Mouse (Mus musculus) embryonic facial prominence, embryonic 13.5 days (tissue): Measurements from ENCODE around the gene Dennd4a. TPM values are rescaled to one million over a fixed set of nuclear protein-coding genes. Genes with fewer than 3 reads are reported as not detected.

ENCODE experiments used
- ATAC-seq: fragments of 200-750 bp; cut with Nextera tagmentation; 2 replicates; pipeline ENCODE4 v1.8.0; 2017; ENCODE audit warnings: low read depth; ENCODE audit not compliant: insufficient number of reproducible peaks, insufficient read depth, low FRiP score, low TSS enrichment
- H3K27ac ChIP-seq: fragments of 300-500 bp; sonication (generic); 2 replicates; pipeline ENCODE4 v1.5.1; 2015; ENCODE audit warnings: moderate library complexity, mild to moderate bottlenecking, inconsistent platforms
- H3K27me3 ChIP-seq: fragments of 300-500 bp; sonication (generic); 2 replicates; pipeline ENCODE4 v1.6.1; 2015; ENCODE audit warnings: mild to moderate bottlenecking, inconsistent platforms
- H3K36me3 ChIP-seq: fragments of 300-500 bp; sonication (generic); 2 replicates; pipeline ENCODE4 v1.6.1; 2015; ENCODE audit warnings: mild to moderate bottlenecking, inconsistent platforms
- H3K4me1 ChIP-seq: fragments of 300-500 bp; sonication (generic); 2 replicates; pipeline ENCODE4 v1.6.1; 2015; ENCODE audit warnings: inconsistent platforms
- H3K4me2 ChIP-seq: fragments of 300-500 bp; sonication (generic); 2 replicates; pipeline ENCODE4 v1.6.1; 2015; ENCODE audit warnings: moderate library complexity, mild to moderate bottlenecking, inconsistent platforms
- H3K4me3 ChIP-seq: fragments of 300-500 bp; sonication (generic); 2 replicates; pipeline ENCODE4 v1.5.1; 2015; ENCODE audit warnings: mild to moderate bottlenecking, inconsistent platforms
- H3K9ac ChIP-seq: fragments of 300-500 bp; sonication (generic); 2 replicates; pipeline ENCODE4 v1.6.1; 2015; ENCODE audit warnings: mild to moderate bottlenecking, inconsistent platforms
- H3K9me3 ChIP-seq: fragments of 300-500 bp; sonication (generic); 2 replicates; pipeline ENCODE4 v1.6.1; 2016; ENCODE audit warnings: inconsistent platforms
- WGBS: fragments of 180-500 bp; shearing (Covaris S2); methylation state at CpG from one replicate; pipeline ENCODE4 v1.1.7; 2015; ENCODE audit warnings: mixed read lengths; 5-methylcytosine and 5-hydroxymethylcytosine counted together
- polyA plus RNA-seq: library from polyadenylated mRNA; unstranded; fragments of >200 nt; fragmentation: Nextera tagmentation; extraction: Ambion mirVana; gene quantifications from 2 replicates; pipeline ENCODE4 v1.2.1, GENCODE M21; 2015

The Dennd4a gene
- polyA plus RNA-seq, 1 experiment from 2014 or later = 10.8 TPM

- no peak overlapping the region for H3K9ac ChIP-seq
- ATAC-seq = no peak
- H3K36me3 ChIP-seq = peaks cover 31% of the 10 kb centered on the region
- H3K27me3 ChIP-seq = no peaks in the 10 kb centered on the region
- WGBS = 39% methylated on average over 4 of the region's 4 CpGs
- no peaks in the 10 kb centered on the region for H3K4me1 ChIP-seq
- no peak overlapping the region for H3K4me3 ChIP-seq
- H3K9me3 ChIP-seq = no peaks in the 10 kb centered on the region
- no peak overlapping the region for H3K4me2 ChIP-seq
- H3K27ac ChIP-seq = peak overlapping the region; percentile 5; the same call in 1 of the 2 replicates
Observed at GRCm38 (mm10) chr9:64902866-64903265, 91.7 kb downstream of the Dennd4a start.

- H3K36me3 ChIP-seq = peaks cover 26% of the 10 kb centered on the region
- WGBS = 56% methylated on average over 3 of the region's 3 CpGs
Observed at GRCm38 (mm10) chr9:64903386-64903785, 92.2 kb downstream of the Dennd4a start.

GRCm38 (mm10) chr9:64904917-64905640 lies 93.9 kb downstream of the Dennd4a start:
- H3K36me3 ChIP-seq = peaks cover 23% of the 10 kb centered on the region; the same call in 1 of the 2 replicates
- no peaks in the 10 kb centered on the region for H3K27me3 ChIP-seq
- no peak overlapping the region for H3K4me2 ChIP-seq
- H3K9ac ChIP-seq = no peak overlapping the region
- no peak overlapping the region for H3K27ac ChIP-seq
- 84% methylated on average over 14 of the region's 14 CpGs for WGBS
- H3K9me3 ChIP-seq = no peaks in the 10 kb centered on the region
- no peaks in the 10 kb centered on the region for H3K4me1 ChIP-seq
- H3K4me3 ChIP-seq = no peak overlapping the region
- ATAC-seq = no peak

More at GRCm38 (mm10) chr9:64903386-64903785, 92.2 kb downstream of the Dennd4a start:
- Histone ChIP-seq H3K4me1 (no peaks in the 10 kb centered on the region), H3K4me3 (no peak overlapping the region), H3K4me2 (no peak overlapping the region), H3K9me3 (no peaks in the 10 kb centered on the region), H3K27ac (no peak overlapping the region), H3K9ac (no peak overlapping the region), H3K27me3 (no peaks in the 10 kb centered on the region)
- ATAC-seq = no peak

GRCm38 (mm10) chr9:64907441-64907840 lies 96.3 kb downstream of the Dennd4a start:
- Histone ChIP-seq H3K27ac (no peak overlapping the region), H3K9ac (no peak overlapping the region), H3K36me3 (peaks cover 36% of the 10 kb centered on the region; the same call in 1 of the 2 replicates), H3K9me3 (no peaks in the 10 kb centered on the region), H3K4me1 (no peaks in the 10 kb centered on the region), H3K4me2 (no peak overlapping the region), H3K4me3 (no peak overlapping the region), H3K27me3 (no peaks in the 10 kb centered on the region)
- no peak for ATAC-seq
- 91% methylated on average over 3 of the region's 3 CpGs for WGBS

GRCm38 (mm10) chr9:64913406-64913805 lies 102.3 kb downstream of the Dennd4a start:
- Histone ChIP-seq H3K9me3 (no peaks in the 10 kb centered on the region), H3K9ac (no peak overlapping the region), H3K4me2 (no peak overlapping the region), H3K4me1 (no peaks in the 10 kb centered on the region), H3K4me3 (no peak overlapping the region), H3K36me3 (peaks cover 32% of the 10 kb centered on the region), H3K27me3 (no peaks in the 10 kb centered on the region), H3K27ac (no peak overlapping the region)
- no peak for ATAC-seq
- 93% methylated on average over 4 of the region's 4 CpGs for WGBS

- 87% methylated on average over 2 of the region's 2 CpGs for WGBS
- Histone ChIP-seq H3K4me3 (no peak overlapping the region), H3K27ac (no peak overlapping the region), H3K27me3 (no peaks in the 10 kb centered on the region), H3K9ac (no peak overlapping the region), H3K4me2 (no peak overlapping the region), H3K4me1 (no peaks in the 10 kb centered on the region), H3K36me3 (peaks cover 32% of the 10 kb centered on the region), H3K9me3 (no peaks in the 10 kb centered on the region)
- no peak for ATAC-seq
Observed at GRCm38 (mm10) chr9:64913973-64914372, 102.8 kb downstream of the Dennd4a start.

- 74% methylated on average over 4 of the region's 4 CpGs for WGBS
- Histone ChIP-seq H3K9me3 (no peaks in the 10 kb centered on the region), H3K36me3 (peaks cover 32% of the 10 kb centered on the region), H3K4me3 (no peak overlapping the region), H3K4me2 (no peak overlapping the region), H3K4me1 (no peaks in the 10 kb centered on the region), H3K27ac (no peak overlapping the region), H3K9ac (no peak overlapping the region), H3K27me3 (no peaks in the 10 kb centered on the region)
- ATAC-seq = no peak
Observed at GRCm38 (mm10) chr9:64914629-64915028, 103.5 kb downstream of the Dennd4a start.

GRCm38 (mm10) chr9:64918560-64918959 lies 107.4 kb downstream of the Dennd4a start:
- peaks cover 7% of the 10 kb centered on the region for H3K36me3 ChIP-seq

GRCm38 (mm10) chr9:64925771-64926170 lies 114.6 kb downstream of the Dennd4a start:
- 74% methylated on average over 5 of the region's 5 CpGs for WGBS
- Histone ChIP-seq H3K36me3 (no peaks in the 10 kb centered on the region), H3K4me1 (peaks cover 10% of the 10 kb centered on the region), H3K4me3 (no peak overlapping the region), H3K4me2 (no peak overlapping the region), H3K9me3 (no peaks in the 10 kb centered on the region), H3K27ac (0 out of 2 replicates have a peak overlapping the region, but pooled peaks have one; percentile 28), H3K27me3 (no peaks in the 10 kb centered on the region), H3K9ac (no peak overlapping the region)
- ATAC-seq = no peak

More at GRCm38 (mm10) chr9:64918560-64918959, 107.4 kb downstream of the Dennd4a start:
- no peaks in the 10 kb centered on the region for H3K9me3 ChIP-seq
- peak overlapping the region; percentile 42 for H3K4me3 ChIP-seq
- peak overlapping the region; percentile 59 for H3K9ac ChIP-seq
- ATAC-seq = no peak
- peak overlapping the region; percentile 66 for H3K27ac ChIP-seq
- 33% methylated on average over 16 of the region's 16 CpGs for WGBS
- H3K4me2 ChIP-seq = peak overlapping the region; percentile 56
- H3K4me1 ChIP-seq = no peaks in the 10 kb centered on the region
- no peaks in the 10 kb centered on the region for H3K27me3 ChIP-seq

GRCm38 (mm10) chr9:64926201-64926991 lies 115.3 kb downstream of the Dennd4a start:
- H3K4me1 ChIP-seq = peaks cover 10% of the 10 kb centered on the region
- peak overlapping the region; percentile 28; the same call in 1 of the 2 replicates for H3K27ac ChIP-seq
- H3K9ac ChIP-seq = no peak overlapping the region
- H3K4me2 ChIP-seq = no peak overlapping the region
- WGBS = 57% methylated on average over 8 of the region's 8 CpGs
- ATAC-seq = peak; percentile 71
- H3K27me3 ChIP-seq = no peaks in the 10 kb centered on the region
- no peak overlapping the region for H3K4me3 ChIP-seq
- H3K36me3 ChIP-seq = no peaks in the 10 kb centered on the region
- H3K9me3 ChIP-seq = no peaks in the 10 kb centered on the region

GRCm38 (mm10) chr9:64930256-64930655 lies 119.1 kb downstream of the Dennd4a start:
- Histone ChIP-seq H3K36me3 (no peaks in the 10 kb centered on the region), H3K4me2 (no peak overlapping the region), H3K27me3 (no peaks in the 10 kb centered on the region), H3K4me1 (peaks cover 10% of the 10 kb centered on the region), H3K9ac (no peak overlapping the region), H3K4me3 (no peak overlapping the region), H3K9me3 (no peaks in the 10 kb centered on the region), H3K27ac (no peak overlapping the region)
- ATAC-seq = no peak
- 74% methylated on average over 4 of the region's 4 CpGs for WGBS
